Mouse (Mus musculus) ES-Bruce4 (cell line): ENCODE measurements at regions not wholly inside any gene's neighbourhood (a gene's known extent, or its start where the extent isn't known, plus 50 kb on each side); places are given as distances from the start of the nearest gene placed in this dataset.

Experiments used
- CTCF ChIP-seq: IDR thresholded peaks from one replicate; pipeline ENCODE4 v1.8.1; 2011; ENCODE audit warnings: low read depth, low read length
- EP300 ChIP-seq: IDR thresholded peaks from 2 replicates; pipeline ENCODE4 v1.6.1; 2011; ENCODE audit warnings: low read depth, low read length; ENCODE audit not compliant: insufficient read depth

DNA sequence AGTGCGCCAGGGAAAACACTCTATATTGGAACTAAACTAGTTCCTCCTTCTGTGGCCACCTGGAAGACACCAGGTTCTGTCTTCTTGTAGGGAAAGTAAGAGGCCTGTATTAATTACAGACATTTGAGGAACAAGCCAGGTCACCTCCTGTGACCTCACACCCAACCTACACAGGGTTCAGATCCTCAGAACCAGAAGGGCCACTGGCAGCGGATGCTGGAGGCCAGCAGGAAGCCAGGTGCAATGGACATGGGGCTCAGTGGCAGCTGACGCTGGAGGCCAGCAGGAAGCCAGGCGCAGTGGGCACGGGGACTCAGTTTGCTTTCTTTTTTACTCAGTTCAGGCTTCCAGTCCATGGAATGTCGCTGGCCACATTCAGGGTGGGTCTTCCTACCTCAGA lies 77.1 kb downstream of the Zfp706 start:
- TF ChIP-seq EP300 = no peak
- TF ChIP-seq CTCF = no peak
